Comparison of ENCODE assay signal across 8 mouse cellular contexts in the genomic region with DNA sequence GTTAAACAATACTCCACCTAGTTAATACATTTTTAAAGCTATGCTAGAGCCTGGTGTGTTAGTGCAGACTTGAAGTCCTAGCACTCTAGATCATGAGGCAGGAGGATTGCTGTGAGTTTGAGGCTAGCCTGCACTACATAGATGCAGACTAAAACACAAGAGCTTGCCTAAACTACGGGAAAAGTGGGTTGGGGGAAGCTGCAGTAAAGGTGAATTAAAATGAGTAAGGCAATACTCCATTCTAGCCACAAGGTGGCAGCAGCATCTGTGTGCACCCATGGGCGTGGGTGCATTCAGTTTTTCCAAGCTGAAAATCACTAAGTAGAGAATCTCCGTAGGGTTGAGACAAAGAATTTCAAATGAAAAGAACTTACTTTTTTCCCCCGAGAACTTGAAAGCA. TPM values are rescaled to one million over a fixed set of nuclear protein-coding genes. Genes with fewer than 3 reads are reported as not detected.
DNase-seq lines count a peak whose midpoint lies in the region; ATAC-seq and TF ChIP-seq lines count a peak whose summit lies in the region.

No protein-coding gene starts in this region.

- 33% methylated on average over 4 of the region's 4 CpGs for WGBS in spleen, adult 2 months

- DNase-seq in cerebellum, adult 9-11 months, result no peak
- no peak for DNase-seq in spleen, adult 2 months (ENCODE audit: low read depth in 1 of 2, low spot score in 2 of 2)
- no peak for DNase-seq in spleen, postnatal 14 days (ENCODE audit: low spot score in 2 of 2)
- peak; percentile 34 for DNase-seq in lung, postnatal 36 days
- no peak for DNase-seq in Muller cell, postnatal 12 days (ENCODE audit: inconsistent ontology term)
- no peak for DNase-seq in adrenal gland, adult 2 months

- peak; percentile 65 for ATAC-seq in cerebellum, adult (ENCODE audit: insufficient number of reproducible peaks, low FRiP score, low TSS enrichment)

- H3K4me1 ChIP-seq in spleen, adult 2 months (ENCODE audit: control insufficient read depth, insufficient read depth, insufficient read length), result no peaks in the 10 kb centered on the region
- no peaks in the 10 kb centered on the region for H3K4me1 ChIP-seq in embryonic fibroblast, embryonic 13.5 days (ENCODE audit: control insufficient read depth, insufficient read depth, low read length)

- peak; percentile 50; the same call in 1 of the 2 replicates for TF ChIP-seq CTCF in spleen, adult 2 months (IDR thresholded peaks at IDR 0.05; ENCODE audit: extremely low read depth, insufficient read depth, insufficient read length, insufficient replicate concordance)
- peak; percentile 83 for TF ChIP-seq CTCF in embryonic fibroblast, embryonic 13.5 days (IDR thresholded peaks at IDR 0.05; ENCODE audit: borderline replicate concordance, insufficient read depth, low read length)

- H3K4me3 ChIP-seq in spleen, adult 2 months (ENCODE audit: extremely low read depth, insufficient read depth, insufficient read length), result no peak overlapping the region
- H3K4me3 ChIP-seq in embryonic fibroblast, embryonic 13.5 days (ENCODE audit: insufficient read depth, low read length), result no peak overlapping the region

- no peak overlapping the region for H3K27ac ChIP-seq in spleen, adult 2 months (ENCODE audit: insufficient read depth, low read length)
- H3K27ac ChIP-seq in embryonic fibroblast, embryonic 13.5 days (ENCODE audit: insufficient read depth, low read length), result no peak overlapping the region

- H3K27me3 ChIP-seq in spleen, adult 2 months (ENCODE audit: control insufficient read depth, insufficient read depth, low read length), result no peaks in the 10 kb centered on the region

- no peak for TF ChIP-seq POLR2A in spleen, adult 2 months (IDR thresholded peaks at IDR 0.05; ENCODE audit: low read depth, low read length)
- TF ChIP-seq POLR2A in embryonic fibroblast, embryonic 13.5 days (IDR thresholded peaks at IDR 0.05; ENCODE audit: low read depth, low read length), result no peak

- no peaks in the 10 kb centered on the region for H3K36me3 ChIP-seq in spleen, adult 2 months (ENCODE audit: control insufficient read depth, insufficient read depth, low read length)

RNA-seq across cellular contexts. Expression of a gene that starts 7.1 kb away (rescaled TPM):
- 0.06 and 0.08 TPM in 2 replicates for polyA plus RNA-seq in spleen, adult 2 months (2012; rRNA removed)
- polyA plus RNA-seq in embryonic fibroblast, embryonic 13.5 days (2011; ENCODE audit: insufficient read length, low read depth, missing spikeins), result 8.6 and 10.4 TPM in 2 replicates
- total RNA-seq in adrenal gland, adult 2 months (2021), result 1 to 10 TPM; 4.5 to 6.7 TPM
- polyA plus RNA-seq in adrenal gland, adult 2 months (2012; rRNA removed), result 0.42 and 0.47 TPM in 2 replicates
